Mouse (Mus musculus) lung, adult 2 months (tissue): ENCODE measurements around the gene Cox10.

Experiments used
- CTCF ChIP-seq: fragments of 200-500 bp; IDR thresholded peaks from 2 replicates; pipeline ENCODE4 v1.5.1; 2011; ENCODE audit warnings: mild to moderate bottlenecking, low read length, control low read depth; ENCODE audit not compliant: insufficient read depth
- POLR2A ChIP-seq: fragments of 200-500 bp; IDR thresholded peaks from 2 replicates; pipeline ENCODE4 v1.6.1; 2011; ENCODE audit warnings: low read depth, mild to moderate bottlenecking, control low read depth, low read length, borderline replicate concordance; ENCODE audit errors: extremely low read depth

GRCm38 (mm10) chr11:63951831-63952631 lies 127.2 kb downstream of the Cox10 start:
- TF ChIP-seq CTCF (no peak), POLR2A (no peak)
